Mouse (Mus musculus) kidney, embryonic 15.5 days (tissue): ENCODE results near the gene Fzr1. TPM values are rescaled to one million over a fixed set of nuclear protein-coding genes. Genes with fewer than 3 reads are reported as not detected.

Experiments
- ATAC-seq: fragments of 200-750 bp; cut with Nextera tagmentation; replicated peaks from 2 replicates; pipeline ENCODE4 v1.8.0; 2017; ENCODE audit warnings: moderate TSS enrichment; ENCODE audit not compliant: low FRiP score
- H3K27ac ChIP-seq: fragments of 300-500 bp; sonication (generic); 2 replicates; pipeline ENCODE4 v1.5.1; 2015; ENCODE audit warnings: mild to moderate bottlenecking, inconsistent platforms
- H3K27me3 ChIP-seq: fragments of 300-500 bp; sonication (generic); 2 replicates; pipeline ENCODE4 v1.6.1; 2015; ENCODE audit warnings: inconsistent platforms
- H3K36me3 ChIP-seq: fragments of 300-500 bp; sonication (generic); 2 replicates; pipeline ENCODE4 v1.6.1; 2015; ENCODE audit warnings: inconsistent platforms
- H3K4me1 ChIP-seq: fragments of 300-500 bp; sonication (generic); 2 replicates; pipeline ENCODE4 v1.6.1; 2015; ENCODE audit warnings: inconsistent platforms
- H3K4me2 ChIP-seq: fragments of 300-500 bp; sonication (generic); 2 replicates; pipeline ENCODE4 v1.6.1; 2015; ENCODE audit warnings: moderate library complexity, mild to moderate bottlenecking, inconsistent platforms
- H3K4me3 ChIP-seq: fragments of 300-500 bp; sonication (generic); replicated peaks from 2 replicates; pipeline ENCODE4 v1.5.1; 2015; ENCODE audit warnings: mild to moderate bottlenecking, inconsistent platforms
- H3K9ac ChIP-seq: fragments of 300-500 bp; sonication (generic); 2 replicates; pipeline ENCODE4 v1.6.1; 2015; ENCODE audit warnings: mild to moderate bottlenecking, inconsistent platforms
- H3K9me3 ChIP-seq: fragments of 300-500 bp; sonication (generic); replicated peaks from 2 replicates; pipeline ENCODE4 v1.6.1; 2016; ENCODE audit warnings: inconsistent platforms
- WGBS: fragments of 180-500 bp; shearing (Covaris S2); methylation state at CpG from one replicate; pipeline ENCODE4 v1.1.7; 2015; ENCODE audit warnings: mixed read lengths; 5-methylcytosine and 5-hydroxymethylcytosine counted together
- polyA plus RNA-seq: library from polyadenylated mRNA; unstranded; fragments of >200 nt; fragmentation: Nextera tagmentation; extraction: Ambion mirVana; gene quantifications from 2 replicates; pipeline ENCODE4 v1.2.1, GENCODE M21; 2015

The Fzr1 gene
- polyA plus RNA-seq, 1 experiment from 2014 or later = 114 TPM

DNA sequence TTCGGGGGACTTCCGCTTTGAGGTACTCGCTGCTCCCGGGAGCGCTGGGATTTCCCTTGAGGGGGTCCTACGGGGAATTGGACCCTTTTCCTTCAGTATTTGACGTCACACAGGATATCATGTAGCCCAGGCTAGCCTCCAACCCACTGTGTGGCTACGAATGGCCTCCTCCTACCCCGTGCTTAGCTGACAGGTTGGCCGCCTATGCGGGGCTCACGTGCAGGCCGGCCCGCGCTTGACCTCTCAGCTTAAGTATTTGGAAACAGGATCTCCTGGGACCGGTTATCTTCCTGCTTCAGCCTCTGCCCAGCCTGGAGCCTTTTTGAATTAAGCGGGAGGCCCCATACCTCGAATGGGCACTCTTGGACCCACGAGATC is 6.3 kb upstream of the Fzr1 start:
- Histone ChIP-seq H3K4me3 (peak overlapping the region; percentile 96), H3K27me3 (no peaks in the 10 kb centered on the region), H3K9ac (peak overlapping the region; percentile 83), H3K9me3 (no peaks in the 10 kb centered on the region), H3K4me2 (peak overlapping the region; percentile 90), H3K4me1 (peaks cover 26% of the 10 kb centered on the region), H3K27ac (peak overlapping the region; percentile 91), H3K36me3 (peaks cover 37% of the 10 kb centered on the region)
- ATAC-seq = peak; percentile 8
- WGBS = under 1% methylated on average over 19 of the region's 19 CpGs

- WGBS = 8% methylated on average over 54 of the region's 54 CpGs
- H3K4me1 ChIP-seq = peaks cover 23% of the 10 kb centered on the region
- no peaks in the 10 kb centered on the region for H3K9me3 ChIP-seq
- peak within 1 kb of the TSS; percentile 96 for H3K4me3 ChIP-seq
- peak within 1 kb of the TSS; percentile 90 for H3K4me2 ChIP-seq
- peaks cover 34% of the 10 kb centered on the region for H3K36me3 ChIP-seq
- peak within 1 kb of the TSS; percentile 83 for H3K9ac ChIP-seq
- no peaks in the 10 kb centered on the region for H3K27me3 ChIP-seq
- ATAC-seq = peak; percentile 93
- H3K27ac ChIP-seq = peak within 1 kb of the TSS; percentile 91
These were observed 5.7 kb upstream of the Fzr1 start, which contains the start of the genes Dohh and Gm48551 for GRCm38 (mm10) chr10:81383802-81384604. Dohh (plus strand) TSS chr10:81384428. Gm48551 (plus strand) TSS chr10:81384466.

- Histone ChIP-seq H3K27me3 (no peaks in the 10 kb centered on the region), H3K4me3 (no peak overlapping the region), H3K9ac (no peak overlapping the region), H3K36me3 (peaks cover 14% of the 10 kb centered on the region), H3K4me2 (no peak overlapping the region), H3K9me3 (no peaks in the 10 kb centered on the region), H3K4me1 (peaks cover 33% of the 10 kb centered on the region), H3K27ac (peak overlapping the region; percentile 42)
- no peak for ATAC-seq
- WGBS = 73% methylated on average over 5 of the region's 5 CpGs
These were observed 3.7 kb upstream of the Fzr1 start for GRCm38 (mm10) chr10:81382039-81382438.

DNA sequence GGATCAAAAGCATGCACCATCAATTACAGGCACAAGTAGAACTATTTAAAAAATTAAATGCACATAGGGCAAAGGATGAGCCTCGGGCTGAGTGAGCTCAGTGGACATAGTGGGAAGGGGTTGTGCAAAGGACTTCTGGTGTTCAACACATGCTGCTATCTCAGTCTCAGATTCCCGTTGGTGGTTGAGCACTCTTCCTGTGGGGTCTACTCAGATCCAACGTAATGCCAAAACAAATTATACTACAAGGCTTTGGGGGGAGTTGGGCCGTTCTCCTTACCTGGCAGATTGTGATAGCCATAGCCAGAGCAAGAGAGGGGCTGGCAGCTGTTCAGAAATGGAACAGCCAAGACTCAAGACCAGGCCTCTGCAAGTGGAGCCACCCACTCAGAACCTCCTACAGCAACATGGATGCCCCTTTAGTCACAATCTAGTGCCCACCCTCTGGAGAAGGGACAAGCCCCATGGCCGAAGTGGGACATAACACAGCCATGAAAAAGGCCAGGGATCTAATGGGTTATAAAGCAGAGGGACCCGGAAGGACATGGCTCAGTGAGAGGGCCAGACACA is 1.6 kb upstream of the Fzr1 start:
- Histone ChIP-seq H3K9me3 (no peaks in the 10 kb centered on the region), H3K27ac (no peak overlapping the region), H3K4me2 (no peak overlapping the region), H3K4me3 (no peak overlapping the region), H3K27me3 (no peaks in the 10 kb centered on the region), H3K9ac (no peak overlapping the region), H3K4me1 (peaks cover 40% of the 10 kb centered on the region), H3K36me3 (peaks cover 12% of the 10 kb centered on the region)
- 88% methylated on average over 6 of the region's 6 CpGs for WGBS
- no peak for ATAC-seq

- no peak for ATAC-seq
- H3K9ac ChIP-seq = peak overlapping the region; percentile 52
- H3K4me1 ChIP-seq = peaks cover 39% of the 10 kb centered on the region
- peaks cover 19% of the 10 kb centered on the region for H3K36me3 ChIP-seq
- H3K27me3 ChIP-seq = no peaks in the 10 kb centered on the region
- 58% methylated on average over 3 of the region's 3 CpGs for WGBS
- H3K4me3 ChIP-seq = peak overlapping the region; percentile 78
- peak overlapping the region; percentile 90 for H3K27ac ChIP-seq
- H3K4me2 ChIP-seq = peak overlapping the region; percentile 83
- H3K9me3 ChIP-seq = no peaks in the 10 kb centered on the region
These were observed 852 bp upstream of the Fzr1 start for GRCm38 (mm10) chr10:81379183-81379553.

DNA sequence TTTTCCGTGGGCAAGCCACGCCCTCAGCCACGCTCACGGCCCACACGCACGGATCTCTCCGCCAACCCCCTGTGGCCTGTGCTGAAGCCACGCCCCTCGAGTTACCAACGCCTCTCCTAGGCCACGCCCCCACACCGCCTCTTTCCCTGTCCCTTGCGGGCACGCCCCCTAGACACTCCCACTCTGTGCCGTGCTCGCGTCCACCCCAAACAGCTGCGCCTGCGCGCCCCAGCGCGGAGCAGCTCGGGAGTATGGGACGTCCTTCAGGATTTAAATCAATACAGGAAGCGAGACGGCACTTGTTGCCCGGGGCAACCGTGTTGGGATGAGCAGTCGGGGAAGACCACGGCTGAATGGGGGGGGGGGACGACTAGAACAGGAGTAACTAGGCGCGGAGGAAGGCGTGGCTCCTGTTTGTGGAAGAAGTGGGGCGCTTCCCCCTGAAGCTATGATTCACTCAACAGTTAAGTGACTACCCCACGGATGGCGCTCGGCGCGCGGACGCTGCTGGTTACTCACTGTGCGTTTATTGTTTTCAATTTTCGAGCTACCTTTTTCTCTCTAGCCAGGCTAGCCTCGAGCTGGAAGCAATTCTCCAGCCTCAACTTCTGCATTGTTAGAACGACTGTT is 352 bp upstream of the Fzr1 start:
- peak; percentile 96 for ATAC-seq
- Histone ChIP-seq H3K27ac (peak overlapping the region; percentile 90), H3K9ac (peak overlapping the region; percentile 88), H3K4me3 (peak overlapping the region; percentile 78), H3K27me3 (no peaks in the 10 kb centered on the region), H3K36me3 (peaks cover 24% of the 10 kb centered on the region), H3K4me1 (peaks cover 44% of the 10 kb centered on the region), H3K9me3 (no peaks in the 10 kb centered on the region), H3K4me2 (peak overlapping the region; percentile 83)
- under 1% methylated on average over 46 of the region's 46 CpGs for WGBS

DNA sequence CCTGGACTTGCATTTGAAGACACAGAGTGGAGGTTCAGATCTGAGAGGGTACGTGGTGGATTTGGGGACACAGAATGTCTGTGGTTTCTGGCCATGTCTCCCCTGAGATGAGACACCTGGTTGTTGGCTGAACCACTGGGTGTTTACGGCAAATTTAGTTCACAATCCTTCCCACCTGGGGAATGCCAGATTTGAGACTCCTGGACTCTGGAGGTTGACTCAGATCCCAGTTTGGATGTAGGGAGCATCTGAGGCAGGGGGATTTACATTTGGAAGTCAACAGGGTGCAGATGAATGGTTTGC is 1.0 kb downstream of the Fzr1 start:
- peak overlapping the region; percentile 69 for H3K27ac ChIP-seq
- no peaks in the 10 kb centered on the region for H3K27me3 ChIP-seq
- H3K4me1 ChIP-seq = peaks cover 44% of the 10 kb centered on the region
- peak overlapping the region; percentile 88 for H3K9ac ChIP-seq
- peak overlapping the region; percentile 78 for H3K4me3 ChIP-seq
- no peaks in the 10 kb centered on the region for H3K9me3 ChIP-seq
- peaks cover 37% of the 10 kb centered on the region for H3K36me3 ChIP-seq
- H3K4me2 ChIP-seq = peak overlapping the region; percentile 83
- WGBS = 38% methylated on average over 2 of the region's 2 CpGs
- ATAC-seq = no peak

DNA sequence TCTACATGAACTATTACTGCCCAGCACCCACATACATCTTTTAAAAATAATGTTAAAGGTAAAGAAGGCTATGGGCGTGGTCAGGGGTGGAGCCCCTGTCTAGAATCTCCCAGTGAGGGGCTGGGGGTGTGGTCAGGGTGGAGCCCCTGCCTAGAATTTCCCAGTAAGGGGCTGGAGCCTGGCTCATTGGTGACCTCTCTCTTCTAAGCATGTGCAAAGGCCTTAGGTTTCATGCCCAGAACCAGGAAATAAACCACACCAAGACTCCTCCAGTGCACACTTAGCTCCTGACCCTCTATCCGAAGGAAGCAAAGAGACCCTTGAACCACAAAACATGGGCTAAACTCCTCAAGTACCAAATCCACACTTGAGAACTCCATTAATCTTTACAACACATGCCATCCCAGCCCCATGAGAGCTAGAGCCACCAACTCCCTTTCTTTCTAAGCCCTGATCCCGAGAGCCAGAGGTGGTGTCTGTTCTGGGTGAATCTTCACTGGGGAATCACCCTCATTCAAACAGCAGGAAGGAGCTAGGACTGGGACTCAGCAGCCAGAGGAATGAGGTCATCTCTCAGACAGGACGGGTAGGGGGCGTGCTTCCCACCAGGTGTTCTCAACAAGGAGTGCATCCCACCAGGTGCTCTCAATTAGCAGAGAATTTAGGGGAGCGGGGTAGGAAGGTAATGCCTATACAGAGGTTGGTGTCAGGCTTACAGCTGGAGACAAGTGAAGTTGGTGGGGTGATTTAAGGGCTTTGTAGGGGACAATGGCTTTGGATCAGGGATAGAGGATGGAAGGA is 1.6 kb downstream of the Fzr1 start:
- ATAC-seq = no peak
- H3K4me2 ChIP-seq = peak overlapping the region; percentile 83
- no peaks in the 10 kb centered on the region for H3K27me3 ChIP-seq
- peaks cover 43% of the 10 kb centered on the region for H3K36me3 ChIP-seq
- H3K9me3 ChIP-seq = no peaks in the 10 kb centered on the region
- peaks cover 39% of the 10 kb centered on the region for H3K4me1 ChIP-seq
- H3K27ac ChIP-seq = peak overlapping the region; percentile 69
- H3K9ac ChIP-seq = peak overlapping the region; percentile 88
- 30% methylated on average over 6 of the region's 6 CpGs for WGBS
- peak overlapping the region; percentile 78 for H3K4me3 ChIP-seq

DNA sequence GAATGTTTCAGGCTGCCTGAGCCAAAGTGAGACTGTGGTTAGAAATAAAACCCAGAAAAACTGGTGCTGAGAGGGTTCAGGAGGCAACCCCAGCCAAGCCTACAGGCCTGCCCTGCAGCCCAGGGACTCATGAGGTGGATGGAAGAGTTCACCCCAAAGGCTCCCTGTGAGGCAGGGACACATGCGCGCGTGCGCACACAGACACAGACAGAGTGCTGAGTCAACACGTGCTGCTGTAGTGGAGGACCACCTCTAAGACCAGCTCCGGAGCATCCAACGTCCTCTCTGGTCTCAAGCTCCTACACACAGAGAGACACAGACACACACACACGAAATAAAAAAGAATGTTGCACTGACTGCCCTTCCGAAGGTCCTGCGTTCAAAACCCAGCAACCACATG is 3.0 kb downstream of the Fzr1 start:
- H3K9me3 ChIP-seq = no peaks in the 10 kb centered on the region
- no peak overlapping the region for H3K9ac ChIP-seq
- no peak overlapping the region for H3K27ac ChIP-seq
- H3K4me1 ChIP-seq = peaks cover 39% of the 10 kb centered on the region
- no peak overlapping the region for H3K4me3 ChIP-seq
- no peak for ATAC-seq
- 94% methylated on average over 10 of the region's 10 CpGs for WGBS
- H3K27me3 ChIP-seq = no peaks in the 10 kb centered on the region
- peaks cover 57% of the 10 kb centered on the region for H3K36me3 ChIP-seq
- H3K4me2 ChIP-seq = no peak overlapping the region

GRCm38 (mm10) chr10:81367207-81367495 is 11.2 kb downstream of the Fzr1 start:
- H3K27ac ChIP-seq = 0 out of 2 replicates have a peak overlapping the region, but pooled peaks have one; percentile 29
- H3K27me3 ChIP-seq = peaks cover 18% of the 10 kb centered on the region
- ATAC-seq = no peak
- WGBS = 87% methylated on average over 6 of the region's 6 CpGs
- peaks cover 41% of the 10 kb centered on the region for H3K4me1 ChIP-seq
- no peak overlapping the region for H3K4me2 ChIP-seq
- H3K9ac ChIP-seq = no peak overlapping the region
- H3K36me3 ChIP-seq = peaks cover 61% of the 10 kb centered on the region
- H3K9me3 ChIP-seq = no peaks in the 10 kb centered on the region
- H3K4me3 ChIP-seq = no peak overlapping the region

DNA sequence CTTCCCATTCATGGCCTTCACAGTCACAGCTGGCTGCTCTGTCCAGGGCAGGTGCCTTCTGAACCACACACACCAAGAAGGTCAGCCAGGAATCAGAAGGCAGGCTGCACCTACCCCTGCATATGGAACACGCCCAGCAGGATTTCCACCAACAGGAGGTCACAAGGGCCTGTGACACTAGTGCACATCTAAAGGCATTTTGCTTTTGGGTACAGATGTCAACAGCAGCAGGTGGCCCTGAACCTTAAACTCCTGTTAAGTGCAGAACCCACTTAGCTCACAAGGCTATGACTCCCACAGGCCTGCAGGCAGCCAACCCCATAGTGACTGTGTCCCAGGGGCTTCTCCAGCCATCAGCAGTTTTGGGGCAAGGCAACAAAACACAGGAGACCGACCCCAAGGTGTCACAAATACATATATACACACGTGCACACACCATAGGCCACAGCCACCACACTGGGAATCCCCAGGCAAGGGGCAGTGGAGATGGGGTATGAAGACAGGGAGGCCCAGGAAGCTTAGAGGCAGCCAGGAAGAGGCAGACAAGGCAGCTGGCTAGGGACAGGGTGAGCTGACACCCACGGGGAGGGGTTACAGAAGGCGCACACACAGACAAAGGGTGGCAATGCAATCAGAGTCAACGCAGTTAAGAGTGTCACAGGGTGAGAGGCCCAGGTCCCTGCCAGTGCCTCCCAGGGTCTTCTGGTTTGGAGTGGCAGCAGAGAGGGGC is 11.7 kb downstream of the Fzr1 start:
- no peak overlapping the region for H3K9ac ChIP-seq
- H3K27ac ChIP-seq = peak overlapping the region; percentile 29; the same call in 1 of the 2 replicates
- peaks cover 60% of the 10 kb centered on the region for H3K36me3 ChIP-seq
- no peaks in the 10 kb centered on the region for H3K9me3 ChIP-seq
- H3K4me1 ChIP-seq = peaks cover 45% of the 10 kb centered on the region
- H3K27me3 ChIP-seq = peaks cover 18% of the 10 kb centered on the region
- WGBS = 75% methylated on average over 6 of the region's 6 CpGs
- no peak overlapping the region for H3K4me2 ChIP-seq
- no peak overlapping the region for H3K4me3 ChIP-seq
- ATAC-seq = no peak
